Mouse (Mus musculus) G1E (cell line): ENCODE data around the gene Mvd. TPM values are rescaled to one million over a fixed set of nuclear protein-coding genes. Genes with fewer than 3 reads are reported as not detected.

Source experiments
- ATAC-seq: 2 replicates; pipeline ENCODE4 v1.8.0; 2016; ENCODE audit warnings: mild to moderate bottlenecking; ENCODE audit not compliant: insufficient number of reproducible peaks, poor library complexity, low FRiP score, severe bottlenecking; ENCODE audit errors: extremely low read depth
- DNase-seq: peaks from one replicate; pipeline ENCODE4 v3.0.0; 2012; ENCODE audit warnings: low spot score
- H3K27me3 ChIP-seq: 2 replicates; pipeline ENCODE4 v1.6.1; 2012; ENCODE audit warnings: mild to moderate bottlenecking, low read length, inconsistent platforms; ENCODE audit not compliant: insufficient read depth
- H3K36me3 ChIP-seq: replicated peaks from 2 replicates; pipeline ENCODE3; 2012; ENCODE audit warnings: mild to moderate bottlenecking, inconsistent platforms
- H3K4me1 ChIP-seq: 2 replicates; pipeline ENCODE4 v1.6.1; 2012; ENCODE audit warnings: low read depth, low read length, inconsistent platforms, mixed read lengths; ENCODE audit not compliant: insufficient read depth
- H3K4me3 ChIP-seq: 2 replicates; pipeline ENCODE4 v1.5.1; 2012; ENCODE audit warnings: low read depth, mild to moderate bottlenecking, inconsistent platforms, low read length, moderate library complexity, mixed read lengths
- H3K9me3 ChIP-seq: replicated peaks from 2 replicates; pipeline ENCODE4 v1.6.1; 2012; ENCODE audit warnings: inconsistent platforms
- CTCF ChIP-seq: IDR thresholded peaks from 2 replicates; pipeline ENCODE4 v1.5.1; 2012; ENCODE audit warnings: low read depth, low read length, inconsistent platforms, mixed read lengths
- GATA1 ChIP-seq: IDR thresholded peaks from 2 replicates; pipeline ENCODE4 v1.6.1; 2012; ENCODE audit warnings: borderline replicate concordance, low read length, inconsistent platforms, mixed read lengths
- GATA2 ChIP-seq: IDR thresholded peaks from 2 replicates; pipeline ENCODE4 v1.6.1; 2012; ENCODE audit warnings: low read depth, low read length, inconsistent platforms, borderline replicate concordance
- POLR2AphosphoS5 ChIP-seq: IDR thresholded peaks from 2 replicates; pipeline ENCODE4 v1.6.1; 2012; ENCODE audit warnings: low read depth, low read length, inconsistent platforms; ENCODE audit not compliant: insufficient replicate concordance
- TAL1 ChIP-seq: conservative IDR thresholded peaks from 2 replicates; pipeline ENCODE4 v1.6.1; 2012; ENCODE audit warnings: low read depth, low read length, inconsistent platforms, mixed read lengths
- polyA plus RNA-seq: library from polyadenylated mRNA; stranded (reverse); fragments of >175 nt; gene quantifications from 2 replicates; pipeline ENCODE4 v1.2.3, GENCODE M21; 2012
- total RNA-seq, 2 experiments: library from RNA; stranded (forward) in 1 of 2; stranded (reverse) in 1 of 2; fragments of 200-1000 nt in 1 of 2; fragments of >200 nt in 1 of 2; fragmentation: Nextera tagmentation in 1 of 2; gene quantifications; 2 replicates each; pipeline ENCODE4 v1.2.3; 2014 to 2017

Mvd gene
- 3.1 and 4.5 TPM in 2 replicates for total RNA-seq (2014; fragmentation: Nextera tagmentation)
- 33.3 and 38.6 TPM in 2 replicates for total RNA-seq (2017)
- 25.8 and 26.4 TPM in 2 replicates for polyA plus RNA-seq

- TF ChIP-seq CTCF (no peak), GATA2 (no peak), POLR2AphosphoS5 (no peak), TAL1 (no peak), GATA1 (no peak)
- DNase-seq, result peak; percentile 99
- peak; percentile 97 for ATAC-seq
- H3K9me3 ChIP-seq, result no peaks in the 10 kb centered on the region
- peak within 1 kb of the TSS; percentile 77 for H3K4me3 ChIP-seq
- peaks cover 46% of the 10 kb centered on the region for H3K4me1 ChIP-seq
- H3K27me3 ChIP-seq, result peaks cover 26% of the 10 kb centered on the region
- peaks cover 34% of the 10 kb centered on the region for H3K36me3 ChIP-seq
Measured at GRCm38 (mm10) chr8:122443262-122444006, at the start of gene Mvd. Gene Mvd, minus strand, starts transcription at chr8:122443422.

GRCm38 (mm10) chr8:122488387-122488786, 45.2 kb upstream of the Mvd start:
- no peak for TF ChIP-seq GATA2
- TF ChIP-seq CTCF, result no peak
- TF ChIP-seq TAL1, result no peak
- no peak for TF ChIP-seq POLR2AphosphoS5
- TF ChIP-seq GATA1, result no peak
- ATAC-seq (no peak), DNase-seq (no peak)
- H3K9me3 ChIP-seq, result peaks cover 9% of the 10 kb centered on the region
- H3K4me3 ChIP-seq, result no peak overlapping the region
- peaks cover 100% of the 10 kb centered on the region for H3K36me3 ChIP-seq
- H3K4me1 ChIP-seq, result peaks cover 27% of the 10 kb centered on the region
- no peaks in the 10 kb centered on the region for H3K27me3 ChIP-seq

- ATAC-seq (no peak), DNase-seq (no peak)
- no peak for TF ChIP-seq POLR2AphosphoS5
- TF ChIP-seq CTCF, result no peak
- no peak for TF ChIP-seq GATA2
- no peak for TF ChIP-seq GATA1
- TF ChIP-seq TAL1, result no peak
- Histone ChIP-seq H3K27me3 (no peaks in the 10 kb centered on the region), H3K36me3 (peaks cover 99% of the 10 kb centered on the region), H3K9me3 (peaks cover 9% of the 10 kb centered on the region), H3K4me3 (no peak overlapping the region), H3K4me1 (peaks cover 44% of the 10 kb centered on the region)
Measured at GRCm38 (mm10) chr8:122484831-122485230, 41.6 kb upstream of the Mvd start.

- H3K4me1 ChIP-seq, result peaks cover 52% of the 10 kb centered on the region
- ATAC-seq, result no peak
Measured at GRCm38 (mm10) chr8:122483877-122484276, 40.7 kb upstream of the Mvd start.

GRCm38 (mm10) chr8:122482448-122482847, 39.2 kb upstream of the Mvd start:
- ATAC-seq, result no peak
- H3K36me3 ChIP-seq, result peaks cover 99% of the 10 kb centered on the region
- H3K27me3 ChIP-seq, result no peaks in the 10 kb centered on the region
- TF ChIP-seq CTCF, result no peak
- no peak for TF ChIP-seq GATA2
- no peak for TF ChIP-seq TAL1
- no peak for TF ChIP-seq GATA1
- no peak for TF ChIP-seq POLR2AphosphoS5
- H3K4me1 ChIP-seq, result peaks cover 63% of the 10 kb centered on the region
- H3K4me3 ChIP-seq, result no peak overlapping the region
- DNase-seq, result no peak
- H3K9me3 ChIP-seq, result peaks cover 9% of the 10 kb centered on the region

More at GRCm38 (mm10) chr8:122483877-122484276, 40.7 kb upstream of the Mvd start:
- no peak for DNase-seq
- no peak overlapping the region for H3K4me3 ChIP-seq
- H3K36me3 ChIP-seq, result peaks cover 99% of the 10 kb centered on the region
- no peaks in the 10 kb centered on the region for H3K27me3 ChIP-seq
- TF ChIP-seq CTCF, result peak; percentile 28; the same call in 1 of the 2 replicates
- no peak for TF ChIP-seq POLR2AphosphoS5
- TF ChIP-seq GATA1, result no peak
- TF ChIP-seq GATA2, result no peak
- no peak for TF ChIP-seq TAL1
- H3K9me3 ChIP-seq, result peaks cover 9% of the 10 kb centered on the region

- H3K9me3 ChIP-seq, result no peaks in the 10 kb centered on the region
- H3K36me3 ChIP-seq, result peaks cover 72% of the 10 kb centered on the region
- peak within 1 kb of the TSS; percentile 96 for H3K4me3 ChIP-seq
- TF ChIP-seq GATA2 (no peak), GATA1 (no peak)
- ATAC-seq, result peak; percentile 50; the same call in 1 of the 2 replicates
- H3K27me3 ChIP-seq, result no peaks in the 10 kb centered on the region
- H3K4me1 ChIP-seq, result peaks cover 57% of the 10 kb centered on the region
- DNase-seq, result peak; percentile 90
Measured at GRCm38 (mm10) chr8:122475580-122476320, 32.5 kb upstream of the Mvd start, which contains the start of the genes Rnf166 and Ctu2. Gene Rnf166, minus strand, starts transcription at chr8:122476064. Gene Ctu2, plus strand, starts transcription at chr8:122476143.
